Mouse (Mus musculus): ENCODE data around the gene Camta1. TPM values are rescaled to one million over a fixed set of nuclear protein-coding genes. Genes with fewer than 3 reads are reported as not detected.

The Camta1 gene
- total RNA-seq, 1 experiment: 9.3 TPM

- Histone ChIP-seq H3K9me3 (ENCODE audit: control insufficient read depth, insufficient read depth, low read depth, low read length) (no peaks in the 10 kb centered on the region), H3K4me1 (ENCODE audit: control insufficient read depth in 2 of 2, insufficient read depth in 2 of 2, low read length in 2 of 2, poor library complexity in 1 of 2) (peaks cover 0 to 6% of the 10 kb centered on the region in 2 experiments; a peak in 1 of 4 replicates), H3K4me3 (ENCODE audit: insufficient read depth in 1 of 2, low read depth in 1 of 2, low read length in 2 of 2, poor library complexity in 1 of 2, severe bottlenecking in 1 of 2) (no peak overlapping the region), H3K9ac (ENCODE audit: insufficient read depth, low read depth, low read length, poor library complexity, severe bottlenecking) (no peak overlapping the region), H3K27ac (ENCODE audit: insufficient read depth, low read depth, low read length, poor library complexity, severe bottlenecking) (no peak overlapping the region), H3K36me3 (ENCODE audit: control insufficient read depth, insufficient read depth, low read length, poor library complexity, severe bottlenecking) (no peaks in the 10 kb centered on the region)
- TF ChIP-seq ZNF384 (IDR thresholded peaks at IDR 0.05; ENCODE audit: low read depth, low read length) (no peak), CHD2 (IDR thresholded peaks at IDR 0.05; ENCODE audit: low read depth, low read length) (no peak), MAFK (IDR thresholded peaks at IDR 0.05; ENCODE audit: insufficient read depth, low read depth, low read length) (no peak), HCFC1 (IDR thresholded peaks at IDR 0.05; ENCODE audit: borderline replicate concordance, insufficient read depth, low read length) (no peak), ZC3H11A (IDR thresholded peaks at IDR 0.05; ENCODE audit: borderline replicate concordance, low read depth, low read length) (no peak)
- DNase-seq (ENCODE audit: low read depth, low spot score): no peak
- in situ Hi-C loops (cut with MboI; ENCODE audit: low sequenced_read_pairs in 2 of 2, unreplicated experiment in 2 of 2): no loop called here
Observed at GRCm38 (mm10) chr4:151738875-151739274, 122.8 kb downstream of the Camta1 start.

GRCm38 (mm10) chr4:151738280-151738679 is 123.4 kb downstream of the Camta1 start:
- peaks cover 0 to 4% of the 10 kb centered on the region in 2 experiments; a peak in 1 of 4 replicates for H3K4me1 ChIP-seq (ENCODE audit: control insufficient read depth in 2 of 2, insufficient read depth in 2 of 2, low read length in 2 of 2, poor library complexity in 1 of 2)
- TF ChIP-seq MAFK (IDR thresholded peaks at IDR 0.05; ENCODE audit: insufficient read depth, low read depth, low read length) (no peak), ZNF384 (IDR thresholded peaks at IDR 0.05; ENCODE audit: low read depth, low read length) (no peak), CHD2 (IDR thresholded peaks at IDR 0.05; ENCODE audit: low read depth, low read length) (no peak), ZC3H11A (IDR thresholded peaks at IDR 0.05; ENCODE audit: borderline replicate concordance, low read depth, low read length) (no peak), HCFC1 (IDR thresholded peaks at IDR 0.05; ENCODE audit: borderline replicate concordance, insufficient read depth, low read length) (no peak)
- in situ Hi-C loops (cut with MboI; ENCODE audit: low sequenced_read_pairs in 2 of 2, unreplicated experiment in 2 of 2): no loop called here
- no peaks in the 10 kb centered on the region for H3K36me3 ChIP-seq (ENCODE audit: control insufficient read depth, insufficient read depth, low read length, poor library complexity, severe bottlenecking)
- H3K9me3 ChIP-seq (ENCODE audit: control insufficient read depth, insufficient read depth, low read depth, low read length): no peaks in the 10 kb centered on the region
- no peak overlapping the region for H3K9ac ChIP-seq (ENCODE audit: insufficient read depth, low read depth, low read length, poor library complexity, severe bottlenecking)
- no peak overlapping the region for H3K27ac ChIP-seq (ENCODE audit: insufficient read depth, low read depth, low read length, poor library complexity, severe bottlenecking)
- no peak overlapping the region for H3K4me3 ChIP-seq (ENCODE audit: insufficient read depth in 1 of 2, low read depth in 1 of 2, low read length in 2 of 2, poor library complexity in 1 of 2, severe bottlenecking in 1 of 2)
- DNase-seq (ENCODE audit: low read depth, low spot score): no peak

GRCm38 (mm10) chr4:151732668-151733067 is 129.0 kb downstream of the Camta1 start:
- no peak for TF ChIP-seq HCFC1 (IDR thresholded peaks at IDR 0.05; ENCODE audit: borderline replicate concordance, insufficient read depth, low read length)
- no peak for TF ChIP-seq MAFK (IDR thresholded peaks at IDR 0.05; ENCODE audit: insufficient read depth, low read depth, low read length)
- no peak for TF ChIP-seq CHD2 (IDR thresholded peaks at IDR 0.05; ENCODE audit: low read depth, low read length)
- TF ChIP-seq ZNF384 (IDR thresholded peaks at IDR 0.05; ENCODE audit: low read depth, low read length): no peak
- no peak for TF ChIP-seq ZC3H11A (IDR thresholded peaks at IDR 0.05; ENCODE audit: borderline replicate concordance, low read depth, low read length)
- H3K27ac ChIP-seq (ENCODE audit: insufficient read depth, low read depth, low read length, poor library complexity, severe bottlenecking): no peak overlapping the region
- no peak for DNase-seq (ENCODE audit: low read depth, low spot score)
- H3K36me3 ChIP-seq (ENCODE audit: control insufficient read depth, insufficient read depth, low read length, poor library complexity, severe bottlenecking): no peaks in the 10 kb centered on the region
- no peaks in the 10 kb centered on the region for H3K9me3 ChIP-seq (ENCODE audit: control insufficient read depth, insufficient read depth, low read depth, low read length)
- H3K4me3 ChIP-seq (ENCODE audit: insufficient read depth in 1 of 2, low read depth in 1 of 2, low read length in 2 of 2, poor library complexity in 1 of 2, severe bottlenecking in 1 of 2): no peak overlapping the region
- H3K4me1 ChIP-seq (ENCODE audit: control insufficient read depth in 2 of 2, insufficient read depth in 2 of 2, low read length in 2 of 2, poor library complexity in 1 of 2): no peaks in the 10 kb centered on the region
- H3K9ac ChIP-seq (ENCODE audit: insufficient read depth, low read depth, low read length, poor library complexity, severe bottlenecking): no peak overlapping the region
- in situ Hi-C loops (cut with MboI; ENCODE audit: low sequenced_read_pairs in 2 of 2, unreplicated experiment in 2 of 2): no loop called here

- H3K27ac ChIP-seq (ENCODE audit: insufficient read depth, low read depth, low read length, poor library complexity, severe bottlenecking): no peak overlapping the region
- DNase-seq (ENCODE audit: low read depth, low spot score): no peak
- TF ChIP-seq CHD2 (IDR thresholded peaks at IDR 0.05; ENCODE audit: low read depth, low read length) (no peak), HCFC1 (IDR thresholded peaks at IDR 0.05; ENCODE audit: borderline replicate concordance, insufficient read depth, low read length) (no peak)
- no peak overlapping the region for H3K4me3 ChIP-seq (ENCODE audit: insufficient read depth in 1 of 2, low read depth in 1 of 2, low read length in 2 of 2, poor library complexity in 1 of 2, severe bottlenecking in 1 of 2)
- no peaks in the 10 kb centered on the region for H3K9me3 ChIP-seq (ENCODE audit: control insufficient read depth, insufficient read depth, low read depth, low read length)
- no peak overlapping the region for H3K9ac ChIP-seq (ENCODE audit: insufficient read depth, low read depth, low read length, poor library complexity, severe bottlenecking)
- peaks cover 0 to 7% of the 10 kb centered on the region in 2 experiments; a peak in 1 of 4 replicates for H3K4me1 ChIP-seq (ENCODE audit: control insufficient read depth in 2 of 2, insufficient read depth in 2 of 2, low read length in 2 of 2, poor library complexity in 1 of 2)
- in situ Hi-C loops (cut with MboI; ENCODE audit: low sequenced_read_pairs in 2 of 2, unreplicated experiment in 2 of 2): no loop called here
- no peaks in the 10 kb centered on the region for H3K36me3 ChIP-seq (ENCODE audit: control insufficient read depth, insufficient read depth, low read length, poor library complexity, severe bottlenecking)
Observed at GRCm38 (mm10) chr4:151730037-151730759, 131.5 kb downstream of the Camta1 start.

Measured in ES-E14 (cell line).